ENCODE assay signal across 19 mouse cellular contexts in the genomic region with DNA sequence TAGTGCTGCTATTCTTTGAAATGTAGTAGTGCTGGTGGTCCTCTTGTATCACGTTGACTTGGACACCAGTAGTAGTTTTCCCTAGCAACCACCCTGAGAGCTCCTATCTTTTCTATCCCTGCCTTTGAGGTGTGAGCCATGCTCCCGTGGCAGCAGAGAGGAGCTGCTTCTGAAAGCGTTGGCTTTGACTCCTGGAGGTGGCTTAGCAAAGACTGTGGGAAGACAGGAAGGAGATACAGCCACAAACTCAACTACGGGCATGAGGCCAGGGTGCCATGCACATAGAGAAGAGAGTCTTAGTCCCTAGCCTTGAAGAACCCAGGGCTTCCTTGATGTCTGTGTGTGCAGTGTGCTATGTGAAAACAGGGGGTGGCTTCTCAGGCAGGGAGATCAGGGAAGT. TPM values are rescaled to one million over a fixed set of nuclear protein-coding genes. Genes with fewer than 3 reads are reported as not detected.
DNase-seq lines count a peak whose midpoint lies in the region; TF ChIP-seq lines count a peak whose summit lies in the region.
"Had no signal": no experiment of that assay in that cellular context is flagged by ENCODE, and none has a peak within 500 bp of the region (broad histone marks: within the 10 kb centered on the region; RNA-seq: fewer than 3 reads in every experiment).

No protein-coding gene starts in this region.

- no peak for TF ChIP-seq CTCF in layer of hippocampus, adult 2 months (conservative IDR thresholded peaks at IDR 0.05)

- H3K27ac ChIP-seq in layer of hippocampus, adult 2 months, result peak overlapping the region; percentile 36; the same call in 1 of the 2 replicates
- H3K27ac ChIP-seq: embryonic facial prominence, embryonic 12.5 days; gastrocnemius, adult 2 months; heart, embryonic 15.5 days; limb, embryonic 13.5 days; liver, embryonic 13.5 days; midbrain, embryonic 13.5 days; stomach, embryonic 15.5 days had no signal

- H3K4me3 ChIP-seq in layer of hippocampus, adult 2 months, result no peak overlapping the region
- H3K4me3 ChIP-seq: embryonic facial prominence, embryonic 12.5 days; gastrocnemius, adult 2 months; heart, embryonic 15.5 days; limb, embryonic 13.5 days; liver, embryonic 13.5 days; midbrain, embryonic 13.5 days; stomach, embryonic 15.5 days had no signal

- DNase-seq in cerebellum, adult 9-11 months, result peak; percentile 37
- DNase-seq in cerebellum, adult 11-12 months, result no peak
- DNase-seq in layer of hippocampus, adult 2 months (ENCODE audit: low spot score in 2 of 2), result no peak
- no peak for DNase-seq in layer of hippocampus, postnatal 36 days
- DNase-seq in right cerebral cortex, adult 2 months (ENCODE audit: low spot score in 2 of 2), result peak; percentile 21 to 22
- no peak for DNase-seq in right cerebral cortex, postnatal 4 days
- no peak for DNase-seq in spleen, adult 18-20 months
- DNase-seq: adrenal gland, postnatal 14 days; gastrocnemius, adult 2 months; heart, postnatal 4 days; kidney, postnatal 25 days; liver, embryonic 13.5 days; lung, embryonic 14.5 days had no signal

RNA-seq across cellular contexts. Expression of gene Gnao1, which starts 10.2 kb away (rescaled TPM):
- total RNA-seq in layer of hippocampus, adult 2 months (2021), result 100 to 1,000 TPM; 662 to 678 TPM
- total RNA-seq in layer of hippocampus, postnatal 36 days (2021), result 100 to 1,000 TPM; 641 to 673 TPM
- total RNA-seq: megakaryocyte, adult 5-6 weeks had no signal

Comparison
In these comparisons a context has a peak if more than half of its experiments do, and no peak if none do; other contexts are left out.
1. DNase-seq: peak in cerebellum, adult 9-11 months (single experiment) and right cerebral cortex, adult 2 months (2 of 2); none in cerebellum, adult 11-12 months (single experiment), layer of hippocampus, adult 2 months (0 of 2), layer of hippocampus, postnatal 36 days (0 of 2), right cerebral cortex, postnatal 4 days (single experiment) and spleen, adult 18-20 months (0 of 2).